Mouse (Mus musculus) forebrain, embryonic 14.5 days (tissue): Measurements from ENCODE around the gene Gbp2. TPM values are rescaled to one million over a fixed set of nuclear protein-coding genes. Genes with fewer than 3 reads are reported as not detected.

Experiments
- ATAC-seq: fragments of 200-750 bp; cut with Nextera tagmentation; 2 replicates; pipeline ENCODE4 v1.8.0; 2017; ENCODE audit warnings: mild to moderate bottlenecking, moderate library complexity
- DNase-seq: peaks from one replicate; pipeline ENCODE4 v3.0.0-alpha.2; 2015; ENCODE audit warnings: low spot score
- H3K27ac ChIP-seq: fragments of 300-500 bp; sonication (generic); 2 replicates; pipeline ENCODE4 v1.5.1; 2014; ENCODE audit warnings: low read depth, mild to moderate bottlenecking, control low read depth, low read length, moderate library complexity
- H3K27me3 ChIP-seq: fragments of 300-500 bp; sonication (generic); replicated peaks from 2 replicates; pipeline ENCODE4 v1.6.1; 2014; ENCODE audit warnings: low read length, control low read depth, mixed read lengths; ENCODE audit not compliant: control insufficient read depth, insufficient read depth
- H3K36me3 ChIP-seq: fragments of 300-500 bp; sonication (generic); 2 replicates; pipeline ENCODE4 v1.6.1; 2014; ENCODE audit warnings: low read length, control low read depth; ENCODE audit not compliant: control insufficient read depth, insufficient read depth
- H3K4me1 ChIP-seq: fragments of 300-500 bp; sonication (generic); 2 replicates; pipeline ENCODE4 v1.6.1; 2014; ENCODE audit warnings: antibody characterized with exemption, low read length, control low read depth; ENCODE audit not compliant: control insufficient read depth, insufficient read depth
- H3K4me2 ChIP-seq: fragments of 300-500 bp; sonication (generic); 2 replicates; pipeline ENCODE4 v1.6.1; 2014; ENCODE audit warnings: mild to moderate bottlenecking, control low read depth, low read length
- H3K4me3 ChIP-seq: fragments of 300-500 bp; sonication (generic); 2 replicates; pipeline ENCODE4 v1.5.1; 2014; ENCODE audit warnings: low read depth, low read length, control low read depth
- H3K9ac ChIP-seq: fragments of 300-500 bp; sonication (generic); 2 replicates; pipeline ENCODE4 v1.6.1; 2014; ENCODE audit warnings: mild to moderate bottlenecking, low read length, control low read depth, moderate library complexity
- H3K9me3 ChIP-seq: fragments of 300-500 bp; sonication (generic); replicated peaks from 2 replicates; pipeline ENCODE4 v1.6.1; 2016; ENCODE audit warnings: low read length, control low read depth, mixed read lengths; ENCODE audit not compliant: control insufficient read depth
- WGBS: fragments of 180-500 bp; shearing (Covaris S2); extraction: QIAGEN DNeasy Blood & Tissue Kit; methylation state at CpG from one replicate; pipeline ENCODE4 v1.1.7; 2014; 5-methylcytosine and 5-hydroxymethylcytosine counted together
- polyA plus RNA-seq: library from polyadenylated mRNA; unstranded; fragments of >200 nt; fragmentation: Nextera tagmentation; extraction: Ambion mirVana; gene quantifications from 2 replicates; pipeline ENCODE4 v1.2.1, GENCODE M21; 2014

Gene Gbp2
- 0.33 and 0.63 TPM in 2 replicates for polyA plus RNA-seq

GRCm38 (mm10) chr3:142620111-142620955 lies at the start of gene Gbp2:
TSS of gene Gbp2 (plus strand) at chr3:142620602.
- Histone ChIP-seq H3K36me3 (no peaks in the 10 kb centered on the region), H3K4me2 (no peak within 1 kb of the TSS), H3K27me3 (no peaks in the 10 kb centered on the region), H3K4me3 (no peak within 1 kb of the TSS), H3K9ac (no peak within 1 kb of the TSS), H3K9me3 (no peaks in the 10 kb centered on the region), H3K4me1 (no peaks in the 10 kb centered on the region), H3K27ac (no peak within 1 kb of the TSS)
- DNase-seq, result no peak
- ATAC-seq, result no peak
- WGBS, result 80% methylated on average over 4 of the region's 4 CpGs

GRCm38 (mm10) chr3:142570738-142571137 lies 49.7 kb upstream of the Gbp2 start:
- Histone ChIP-seq H3K4me1 (no peaks in the 10 kb centered on the region), H3K9ac (no peak overlapping the region), H3K36me3 (no peaks in the 10 kb centered on the region), H3K27ac (no peak overlapping the region), H3K27me3 (no peaks in the 10 kb centered on the region), H3K4me2 (no peak overlapping the region), H3K9me3 (no peaks in the 10 kb centered on the region), H3K4me3 (no peak overlapping the region)
- DNase-seq, result no peak
- WGBS, result 94% methylated on average over 4 of the region's 4 CpGs
- no peak for ATAC-seq

GRCm38 (mm10) chr3:142577108-142577507 lies 43.3 kb upstream of the Gbp2 start:
- H3K4me2 ChIP-seq, result no peak overlapping the region
- H3K27ac ChIP-seq, result no peak overlapping the region
- ATAC-seq (no peak), DNase-seq (no peak)
- no peaks in the 10 kb centered on the region for H3K4me1 ChIP-seq
- no peak overlapping the region for H3K4me3 ChIP-seq
- H3K9ac ChIP-seq, result no peak overlapping the region
- no peaks in the 10 kb centered on the region for H3K9me3 ChIP-seq
- no peaks in the 10 kb centered on the region for H3K36me3 ChIP-seq
- no peaks in the 10 kb centered on the region for H3K27me3 ChIP-seq
- 76% methylated on average over 3 of the region's 3 CpGs for WGBS

GRCm38 (mm10) chr3:142578342-142578741 lies 42.1 kb upstream of the Gbp2 start:
- Histone ChIP-seq H3K4me2 (no peak overlapping the region), H3K27me3 (no peaks in the 10 kb centered on the region), H3K9ac (no peak overlapping the region), H3K4me1 (no peaks in the 10 kb centered on the region), H3K9me3 (no peaks in the 10 kb centered on the region), H3K27ac (no peak overlapping the region), H3K4me3 (no peak overlapping the region), H3K36me3 (no peaks in the 10 kb centered on the region)
- 89% methylated on average over 4 of the region's 4 CpGs for WGBS
- ATAC-seq (no peak), DNase-seq (no peak)

GRCm38 (mm10) chr3:142583067-142583466 lies 37.3 kb upstream of the Gbp2 start:
- H3K4me2 ChIP-seq, result no peak overlapping the region

GRCm38 (mm10) chr3:142587386-142587785 lies 33.0 kb upstream of the Gbp2 start:
- no peaks in the 10 kb centered on the region for H3K27me3 ChIP-seq
- H3K9ac ChIP-seq, result no peak overlapping the region
- DNase-seq (no peak), ATAC-seq (no peak)
- no peaks in the 10 kb centered on the region for H3K36me3 ChIP-seq
- no peak overlapping the region for H3K27ac ChIP-seq
- no peaks in the 10 kb centered on the region for H3K9me3 ChIP-seq
- no peak overlapping the region for H3K4me3 ChIP-seq
- H3K4me2 ChIP-seq, result no peak overlapping the region
- H3K4me1 ChIP-seq, result no peaks in the 10 kb centered on the region

More at GRCm38 (mm10) chr3:142583067-142583466, 37.3 kb upstream of the Gbp2 start:
- Histone ChIP-seq H3K9me3 (no peaks in the 10 kb centered on the region), H3K4me3 (no peak overlapping the region), H3K27me3 (no peaks in the 10 kb centered on the region), H3K36me3 (no peaks in the 10 kb centered on the region), H3K9ac (no peak overlapping the region), H3K27ac (no peak overlapping the region), H3K4me1 (no peaks in the 10 kb centered on the region)
- ATAC-seq (no peak), DNase-seq (no peak)
- WGBS, result 90% methylated on average over 4 of the region's 4 CpGs

- 76% methylated on average over 2 of the region's 2 CpGs for WGBS
Observed at GRCm38 (mm10) chr3:142588888-142589287, 31.5 kb upstream of the Gbp2 start.

GRCm38 (mm10) chr3:142590431-142591067 lies 29.9 kb upstream of the Gbp2 start:
- no peak for DNase-seq
- 91% methylated on average over 4 of the region's 4 CpGs for WGBS
- Histone ChIP-seq H3K4me1 (no peaks in the 10 kb centered on the region), H3K4me2 (no peak overlapping the region), H3K9me3 (no peaks in the 10 kb centered on the region), H3K9ac (no peak overlapping the region), H3K27me3 (no peaks in the 10 kb centered on the region), H3K36me3 (no peaks in the 10 kb centered on the region), H3K27ac (no peak overlapping the region), H3K4me3 (no peak overlapping the region)
- ATAC-seq, result no peak

More at GRCm38 (mm10) chr3:142588888-142589287, 31.5 kb upstream of the Gbp2 start:
- Histone ChIP-seq H3K4me2 (no peak overlapping the region), H3K27me3 (no peaks in the 10 kb centered on the region), H3K9ac (no peak overlapping the region), H3K27ac (no peak overlapping the region), H3K4me1 (no peaks in the 10 kb centered on the region), H3K36me3 (no peaks in the 10 kb centered on the region), H3K4me3 (no peak overlapping the region), H3K9me3 (no peaks in the 10 kb centered on the region)
- no peak for ATAC-seq
- DNase-seq, result peak; percentile 0

GRCm38 (mm10) chr3:142594547-142594946 lies 25.9 kb upstream of the Gbp2 start, which contains the start of gene Gbp2b:
TSS of gene Gbp2b (plus strand) at chr3:142594847.
- Histone ChIP-seq H3K4me3 (no peak within 1 kb of the TSS), H3K36me3 (no peaks in the 10 kb centered on the region), H3K9ac (no peak within 1 kb of the TSS), H3K27me3 (no peaks in the 10 kb centered on the region), H3K27ac (no peak within 1 kb of the TSS), H3K4me2 (no peak within 1 kb of the TSS), H3K4me1 (no peaks in the 10 kb centered on the region), H3K9me3 (no peaks in the 10 kb centered on the region)
- no peak for DNase-seq
- ATAC-seq, result no peak
- WGBS, result 81% methylated on average over 1 of the region's 1 CpGs
